Comparison of ENCODE assay signal across 12 mouse cellular contexts in genomic region chr5:145222840-145223239, GRCm38 (mm10). TPM values are rescaled to one million over a fixed set of nuclear protein-coding genes. Genes with fewer than 3 reads are reported as not detected.
A peak's percentile ranks its signal among the peaks of the same experiment; 100 is the strongest.
DNase-seq lines count a peak whose midpoint lies in the region; ATAC-seq and TF ChIP-seq lines count a peak whose summit lies in the region.
"Had no signal": no experiment of that assay in that cellular context is flagged by ENCODE, and none has a peak within 500 bp of the region (broad histone marks: within the 10 kb centered on the region; RNA-seq: fewer than 3 reads in every experiment).

No protein-coding gene starts in this region.

- H3K9me3 ChIP-seq in kidney, postnatal 0 days (replicated peaks; ENCODE audit: low read length) = no peaks in the 10 kb centered on the region
- H3K9me3 ChIP-seq in midbrain, embryonic 14.5 days (ENCODE audit: control insufficient read depth, low read length) = no peaks in the 10 kb centered on the region
- H3K9me3 ChIP-seq: heart, embryonic 13.5 days; hindbrain, embryonic 15.5 days had no signal

- H3K27ac ChIP-seq in kidney, postnatal 0 days = no peak overlapping the region
- no peak overlapping the region for H3K27ac ChIP-seq in midbrain, embryonic 14.5 days (replicated peaks; ENCODE audit: low read depth, low read length)
- no peak overlapping the region for H3K27ac ChIP-seq in heart, adult 2 months
- H3K27ac ChIP-seq: heart, embryonic 13.5 days; hindbrain, embryonic 15.5 days had no signal

- ATAC-seq in kidney, postnatal 0 days (replicated peaks; ENCODE audit: low FRiP score, low read depth) = 0 out of 2 replicates have a peak, but pooled peaks have one; percentile 33
- ATAC-seq in megakaryocyte-erythroid progenitor cell, adult 5-6 weeks (replicated peaks; ENCODE audit: low FRiP score, low TSS enrichment, poor library complexity, severe bottlenecking) = peak; percentile 22; the same call in 1 of the 2 replicates
- ATAC-seq in midbrain, embryonic 14.5 days (ENCODE audit: low FRiP score, low TSS enrichment) = no peak
- ATAC-seq: activated CD4-positive, CD25-positive, alpha-beta regulatory T cell, adult 4 months had no signal

- H3K27me3 ChIP-seq in kidney, postnatal 0 days (ENCODE audit: insufficient read depth, low read length) = no peaks in the 10 kb centered on the region
- no peaks in the 10 kb centered on the region for H3K27me3 ChIP-seq in midbrain, embryonic 14.5 days (ENCODE audit: control insufficient read depth, insufficient read depth, low read length)
- H3K27me3 ChIP-seq in heart, adult 2 months (ENCODE audit: control insufficient read depth, insufficient read depth, low read length) = no peaks in the 10 kb centered on the region
- H3K27me3 ChIP-seq: heart, embryonic 13.5 days; hindbrain, embryonic 15.5 days had no signal

- no peak for TF ChIP-seq CTCF in kidney, postnatal 0 days (IDR thresholded peaks at IDR 0.05; ENCODE audit: low read depth)
- TF ChIP-seq CTCF in heart, adult 2 months (IDR thresholded peaks at IDR 0.05) = no peak

- intact Hi-C loops in heart, adult 2 months (cut with DNase I) = no loop called here

- H3K9ac ChIP-seq in kidney, postnatal 0 days (ENCODE audit: low read depth, low read length) = no peak overlapping the region
- no peak overlapping the region for H3K9ac ChIP-seq in midbrain, embryonic 14.5 days (replicated peaks; ENCODE audit: low read length)
- no peak overlapping the region for H3K9ac ChIP-seq in heart, adult 2 months (ENCODE audit: low read depth, low read length)
- H3K9ac ChIP-seq: heart, embryonic 13.5 days; hindbrain, embryonic 15.5 days had no signal

- no peak overlapping the region for H3K4me3 ChIP-seq in kidney, postnatal 0 days (replicated peaks; ENCODE audit: low read depth, low read length)
- no peak overlapping the region for H3K4me3 ChIP-seq in midbrain, embryonic 14.5 days (replicated peaks; ENCODE audit: low read depth, low read length)
- no peak overlapping the region for H3K4me3 ChIP-seq in heart, adult 2 months
- H3K4me3 ChIP-seq: heart, embryonic 13.5 days; hindbrain, embryonic 15.5 days had no signal

- H3K4me2 ChIP-seq in kidney, postnatal 0 days (ENCODE audit: low read length) = no peak overlapping the region
- no peak overlapping the region for H3K4me2 ChIP-seq in midbrain, embryonic 14.5 days (ENCODE audit: low read length)
- H3K4me2 ChIP-seq: heart, embryonic 13.5 days; hindbrain, embryonic 15.5 days had no signal

- TF ChIP-seq POLR2A in heart, adult 2 months (IDR thresholded peaks at IDR 0.05; ENCODE audit: insufficient read depth, low read depth, low read length) = no peak

- no peaks in the 10 kb centered on the region for H3K79me2 ChIP-seq in heart, adult 2 months (replicated peaks; ENCODE audit: control insufficient read depth, insufficient read depth, low read length)

- H3K4me1 ChIP-seq in kidney, postnatal 0 days (replicated peaks; ENCODE audit: insufficient read depth, low read length) = no peaks in the 10 kb centered on the region
- no peaks in the 10 kb centered on the region for H3K4me1 ChIP-seq in midbrain, embryonic 14.5 days (ENCODE audit: control insufficient read depth, insufficient read depth, low read length)
- H3K4me1 ChIP-seq in heart, adult 2 months (ENCODE audit: control insufficient read depth, insufficient read depth, low read length) = no peaks in the 10 kb centered on the region
- H3K4me1 ChIP-seq: heart, embryonic 13.5 days; hindbrain, embryonic 15.5 days had no signal

- DNase-seq in kidney, postnatal 0 days (ENCODE audit: low spot score) = no peak
- no peak for DNase-seq in kidney, postnatal 36 days
- DNase-seq in Muller cell, postnatal 12 days (ENCODE audit: inconsistent ontology term) = peak; percentile 46
- peak; percentile 45 for DNase-seq in gonadal fat pad, adult 2 months (ENCODE audit: low read depth)
- DNase-seq in midbrain, embryonic 14.5 days = no peak
- no peak for DNase-seq in ovary, postnatal 14 days (ENCODE audit: low spot score)
- no peak for DNase-seq in heart, adult 2 months
- DNase-seq: lung, adult 2 months had no signal

- no peak for TF ChIP-seq EP300 in heart, adult 2 months (IDR thresholded peaks at IDR 0.05; ENCODE audit: insufficient read depth, low read depth, low read length)

- 88% methylated on average over 5 of the region's 5 CpGs for WGBS in kidney, postnatal 0 days
- WGBS in midbrain, embryonic 14.5 days = 85% methylated on average over 5 of the region's 5 CpGs
- 87% methylated on average over 5 of the region's 5 CpGs for WGBS in heart, adult 2 months

- H3K36me3 ChIP-seq in kidney, postnatal 0 days (ENCODE audit: insufficient read depth, low read length) = peaks cover 25% of the 10 kb centered on the region
- H3K36me3 ChIP-seq in midbrain, embryonic 14.5 days (ENCODE audit: control insufficient read depth, insufficient read depth, low read length) = peaks cover 46% of the 10 kb centered on the region
- no peaks in the 10 kb centered on the region for H3K36me3 ChIP-seq in heart, adult 2 months (ENCODE audit: control insufficient read depth, insufficient read depth, low read length)

RNA-seq across cellular contexts. Expression of gene Zfp655, which starts 8.7 kb away (rescaled TPM):
- polyA plus RNA-seq in kidney, postnatal 0 days (2015; fragmentation: Nextera tagmentation; extraction: Ambion mirVana) = 30.6 and 37.8 TPM in 2 replicates
- 17.6 and 23.9 TPM in 2 replicates for polyA plus RNA-seq in gonadal fat pad, adult 2 months (2012; rRNA removed)
- 30.8 and 32.8 TPM in 2 replicates for total RNA-seq in megakaryocyte-erythroid progenitor cell, adult 5-6 weeks (2014; fragmentation: Nextera tagmentation)
- 37.4 and 43.8 TPM in 2 replicates for total RNA-seq in megakaryocyte-erythroid progenitor cell, adult 5-6 weeks (2017)
- polyA plus RNA-seq in midbrain, embryonic 14.5 days (2014; fragmentation: Nextera tagmentation; extraction: Ambion mirVana) = 41.6 and 44.4 TPM in 2 replicates
- total RNA-seq in heart, adult 2 months (2021) = 10 to 100 TPM; 25.2 to 30.7 TPM
- 24.0 and 40.8 TPM in 2 replicates for polyA plus RNA-seq in heart, adult 2 months (2012; rRNA removed)

RNA-seq across cellular contexts. Expression of gene Zkscan5, which starts 18.5 kb away (rescaled TPM):
- polyA plus RNA-seq in kidney, postnatal 0 days (2015; fragmentation: Nextera tagmentation; extraction: Ambion mirVana) = 10.4 and 10.8 TPM in 2 replicates
- 8.2 and 8.4 TPM in 2 replicates for polyA plus RNA-seq in gonadal fat pad, adult 2 months (2012; rRNA removed)
- 5.7 and 9.5 TPM in 2 replicates for total RNA-seq in megakaryocyte-erythroid progenitor cell, adult 5-6 weeks (2014; fragmentation: Nextera tagmentation)
- 8.6 and 12.2 TPM in 2 replicates for total RNA-seq in megakaryocyte-erythroid progenitor cell, adult 5-6 weeks (2017)
- polyA plus RNA-seq in midbrain, embryonic 14.5 days (2014; fragmentation: Nextera tagmentation; extraction: Ambion mirVana) = 13.5 and 17.9 TPM in 2 replicates
- 10 to 100 TPM in 1 of 2 experiments, 1 to 10 TPM in 1; 9.7 to 10.6 TPM for total RNA-seq in heart, adult 2 months (2021)
- polyA plus RNA-seq in heart, adult 2 months (2012; rRNA removed) = 3.9 and 6.4 TPM in 2 replicates

RNA-seq across cellular contexts. Expression of gene Zkscan14, which starts 21.2 kb away (rescaled TPM):
- 10.1 and 11.5 TPM in 2 replicates for polyA plus RNA-seq in kidney, postnatal 0 days (2015; fragmentation: Nextera tagmentation; extraction: Ambion mirVana)
- polyA plus RNA-seq in gonadal fat pad, adult 2 months (2012; rRNA removed) = 4.4 and 4.7 TPM in 2 replicates
- 5.8 and 7.8 TPM in 2 replicates for total RNA-seq in megakaryocyte-erythroid progenitor cell, adult 5-6 weeks (2014; fragmentation: Nextera tagmentation)
- 19.9 and 26.5 TPM in 2 replicates for total RNA-seq in megakaryocyte-erythroid progenitor cell, adult 5-6 weeks (2017)
- 13.9 and 16.4 TPM in 2 replicates for polyA plus RNA-seq in midbrain, embryonic 14.5 days (2014; fragmentation: Nextera tagmentation; extraction: Ambion mirVana)
- 1 to 10 TPM; 6.3 to 6.9 TPM for total RNA-seq in heart, adult 2 months (2021)
- 2.5 and 3.3 TPM in 2 replicates for polyA plus RNA-seq in heart, adult 2 months (2012; rRNA removed)

RNA-seq across cellular contexts. Expression of gene Atp5j2, which starts 31.0 kb away (rescaled TPM):
- polyA plus RNA-seq in kidney, postnatal 0 days (2015; fragmentation: Nextera tagmentation; extraction: Ambion mirVana) = 678 and 711 TPM in 2 replicates
- polyA plus RNA-seq in gonadal fat pad, adult 2 months (2012; rRNA removed) = 136 and 153 TPM in 2 replicates
- 428 and 470 TPM in 2 replicates for total RNA-seq in megakaryocyte-erythroid progenitor cell, adult 5-6 weeks (2014; fragmentation: Nextera tagmentation)
- 74.1 and 117 TPM in 2 replicates for total RNA-seq in megakaryocyte-erythroid progenitor cell, adult 5-6 weeks (2017)
- 477 and 644 TPM in 2 replicates for polyA plus RNA-seq in midbrain, embryonic 14.5 days (2014; fragmentation: Nextera tagmentation; extraction: Ambion mirVana)
- 1,000 to 10,000 TPM in 1 of 2 experiments, 100 to 1,000 TPM in 1; 962 to 1,137 TPM for total RNA-seq in heart, adult 2 months (2021)
- 733 and 858 TPM in 2 replicates for polyA plus RNA-seq in heart, adult 2 months (2012; rRNA removed)

RNA-seq across cellular contexts. Expression of gene Cpsf4, which starts 55.8 kb away (rescaled TPM):
- polyA plus RNA-seq in kidney, postnatal 0 days (2015; fragmentation: Nextera tagmentation; extraction: Ambion mirVana) = 35.5 and 38.5 TPM in 2 replicates
- polyA plus RNA-seq in gonadal fat pad, adult 2 months (2012; rRNA removed) = 24.4 and 25.7 TPM in 2 replicates
- total RNA-seq in megakaryocyte-erythroid progenitor cell, adult 5-6 weeks (2014; fragmentation: Nextera tagmentation) = 49.8 and 59.1 TPM in 2 replicates
- total RNA-seq in megakaryocyte-erythroid progenitor cell, adult 5-6 weeks (2017) = 42.1 and 63.4 TPM in 2 replicates
- 29.1 and 35.1 TPM in 2 replicates for polyA plus RNA-seq in midbrain, embryonic 14.5 days (2014; fragmentation: Nextera tagmentation; extraction: Ambion mirVana)
- 10 to 100 TPM; 10.4 to 12.1 TPM for total RNA-seq in heart, adult 2 months (2021)
- polyA plus RNA-seq in heart, adult 2 months (2012; rRNA removed) = 11.0 and 12.5 TPM in 2 replicates

Comparison
In these comparisons a context has a peak if more than half of its experiments do, and no peak if none do; other contexts are left out.
1. DNase-seq: peak in Muller cell, postnatal 12 days (single experiment) and gonadal fat pad, adult 2 months (single experiment); none in kidney, postnatal 0 days (single experiment), kidney, postnatal 36 days (0 of 2), midbrain, embryonic 14.5 days (single experiment), ovary, postnatal 14 days (single experiment) and heart, adult 2 months (0 of 2).